Mouse (Mus musculus): ENCODE results near the gene 4933430I17Rik.

DNA sequence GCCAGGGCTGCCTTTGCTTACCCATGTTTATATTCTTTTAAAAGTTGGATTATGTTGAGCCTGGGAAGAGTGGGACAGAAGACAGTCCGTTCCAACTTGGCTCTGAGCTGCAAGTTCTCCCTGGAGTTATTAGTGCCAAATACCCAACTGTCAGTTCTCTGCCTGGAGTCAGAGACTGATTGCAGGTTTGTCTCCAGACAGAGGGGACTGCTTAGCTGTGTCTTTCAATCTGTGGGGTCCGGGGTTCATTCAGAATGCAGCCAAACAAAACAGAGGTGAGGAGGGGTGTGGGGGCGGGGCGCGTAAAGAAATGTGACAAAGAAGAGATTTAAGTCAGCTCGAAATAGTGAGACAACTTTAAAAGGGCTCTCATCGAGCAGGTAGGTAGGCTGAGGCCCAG is 23.6 kb upstream of the 4933430I17Rik start:
- TF ChIP-seq CTCF (IDR thresholded peaks at IDR 0.05; ENCODE audit: low read depth, low read length) (no peak), POLR2A (IDR thresholded peaks at IDR 0.05; ENCODE audit: insufficient read depth, low read length) (no peak), EP300 (IDR thresholded peaks at IDR 0.05; ENCODE audit: insufficient read depth, low read depth, low read length) (no peak)
